Mouse (Mus musculus): ENCODE measurements around the gene Trub2. TPM values are rescaled to one million over a fixed set of nuclear protein-coding genes. Genes with fewer than 3 reads are reported as not detected.
A peak's percentile ranks its signal among the peaks of the same experiment; 100 is the strongest.

Trub2 gene
- total RNA-seq (2015; ENCODE audit: low replicate concordance) (10.8 and 14.7 TPM in 2 replicates), total RNA-seq (2017; ENCODE audit: low replicate concordance) (17.4 and 27.7 TPM in 2 replicates)

- ATAC-seq (replicated peaks; ENCODE audit: low FRiP score, poor library complexity, severe bottlenecking): peak; percentile 88
Observed at GRCm38 (mm10) chr2:29787937-29788681, at the start of gene Trub2. TSS of gene Trub2 (minus strand) at chr2:29788502.

- ATAC-seq (replicated peaks; ENCODE audit: low FRiP score, poor library complexity, severe bottlenecking): no peak
Observed at GRCm38 (mm10) chr2:29835391-29835899, 47.1 kb upstream of the Trub2 start.

GRCm38 (mm10) chr2:29833796-29834195 is 45.5 kb upstream of the Trub2 start:
- ATAC-seq (replicated peaks; ENCODE audit: low FRiP score, poor library complexity, severe bottlenecking): no peak

GRCm38 (mm10) chr2:29831106-29831505 is 42.8 kb upstream of the Trub2 start:
- ATAC-seq (replicated peaks; ENCODE audit: low FRiP score, poor library complexity, severe bottlenecking): no peak

- peak; percentile 5; the same call in 1 of the 2 replicates for ATAC-seq (replicated peaks; ENCODE audit: low FRiP score, poor library complexity, severe bottlenecking)
Observed at GRCm38 (mm10) chr2:29827709-29828024, 39.4 kb upstream of the Trub2 start.

- peak; percentile 99 for ATAC-seq (replicated peaks; ENCODE audit: low FRiP score, poor library complexity, severe bottlenecking)
Observed at GRCm38 (mm10) chr2:29826926-29827708, 38.8 kb upstream of the Trub2 start.

- peak; percentile 21 for ATAC-seq (replicated peaks; ENCODE audit: low FRiP score, poor library complexity, severe bottlenecking)
Observed at GRCm38 (mm10) chr2:29826318-29826925, 38.1 kb upstream of the Trub2 start.

GRCm38 (mm10) chr2:29820025-29820817 is 31.9 kb upstream of the Trub2 start, which contains the start of gene Urm1:
TSS of gene Urm1 (plus strand) at chr2:29820075.
- peak; percentile 44 for ATAC-seq (replicated peaks; ENCODE audit: low FRiP score, poor library complexity, severe bottlenecking)

- ATAC-seq (replicated peaks; ENCODE audit: low FRiP score, poor library complexity, severe bottlenecking): no peak
Observed at GRCm38 (mm10) chr2:29819363-29819762, 31.1 kb upstream of the Trub2 start.

GRCm38 (mm10) chr2:29817426-29818232 is 29.3 kb upstream of the Trub2 start:
- ATAC-seq (replicated peaks; ENCODE audit: low FRiP score, poor library complexity, severe bottlenecking): peak; percentile 80

GRCm38 (mm10) chr2:29815678-29816371 is 27.5 kb upstream of the Trub2 start:
- no peak for ATAC-seq (replicated peaks; ENCODE audit: low FRiP score, poor library complexity, severe bottlenecking)

- ATAC-seq (replicated peaks; ENCODE audit: low FRiP score, poor library complexity, severe bottlenecking): no peak
Observed at GRCm38 (mm10) chr2:29803400-29803831, 15.1 kb upstream of the Trub2 start.

GRCm38 (mm10) chr2:29802827-29803201 is 14.5 kb upstream of the Trub2 start:
- no peak for ATAC-seq (replicated peaks; ENCODE audit: low FRiP score, poor library complexity, severe bottlenecking)

GRCm38 (mm10) chr2:29802075-29802826 is 13.9 kb upstream of the Trub2 start, which contains the start of gene Slc27a4:
TSS of gene Slc27a4 (plus strand) at chr2:29802634.
- peak; percentile 96 for ATAC-seq (replicated peaks; ENCODE audit: low FRiP score, poor library complexity, severe bottlenecking)

GRCm38 (mm10) chr2:29792772-29793487 is 4.6 kb upstream of the Trub2 start:
- no peak for ATAC-seq (replicated peaks; ENCODE audit: low FRiP score, poor library complexity, severe bottlenecking)

- ATAC-seq (replicated peaks; ENCODE audit: low FRiP score, poor library complexity, severe bottlenecking): peak; percentile 87
Observed at GRCm38 (mm10) chr2:29787104-29787917, 991 bp downstream of the Trub2 start, which contains the start of gene Coq4. TSS of gene Coq4 (plus strand) at chr2:29787493.

All from erythroid progenitor cell, adult 5-6 weeks (primary cell).